Comparison of ENCODE assay signal across 27 mouse cellular contexts in the genomic region with DNA sequence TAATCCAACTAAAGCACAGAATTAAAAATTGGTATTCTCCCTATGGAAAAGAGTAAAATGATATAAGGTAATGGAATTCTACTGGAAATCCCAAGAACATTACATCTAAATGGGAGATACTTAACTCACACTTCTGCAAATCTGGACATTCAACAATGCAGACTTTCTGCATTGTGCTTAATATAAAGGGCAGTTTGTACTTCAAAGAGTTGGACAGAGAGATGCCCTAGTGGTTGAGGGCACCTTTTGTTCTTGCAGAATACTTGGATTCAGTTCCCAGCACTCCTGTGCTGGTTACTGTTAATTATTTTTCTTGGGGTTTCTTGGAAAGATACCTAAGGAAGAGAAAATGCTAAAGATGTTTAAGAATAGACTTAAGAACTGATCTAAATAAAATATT.
"Had no signal": no experiment of that assay in that cellular context is flagged by ENCODE, and none has a peak within 500 bp of the region (broad histone marks: within the 10 kb centered on the region; RNA-seq: fewer than 3 reads in every experiment).

No protein-coding gene starts in this region.

- H3K27me3 ChIP-seq: heart, embryonic 13.5 days; heart, embryonic 15.5 days; hindbrain, embryonic 13.5 days; hindbrain, embryonic 15.5 days; intestine, embryonic 15.5 days; limb, embryonic 13.5 days; limb, embryonic 15.5 days; liver, embryonic 12.5 days had no signal

- H3K27ac ChIP-seq: gastrocnemius, adult 2 months; heart, adult 2 months; heart, embryonic 13.5 days; heart, embryonic 15.5 days; hindbrain, embryonic 13.5 days; hindbrain, embryonic 15.5 days; intestine, embryonic 15.5 days; limb, embryonic 13.5 days; limb, embryonic 15.5 days; liver, embryonic 12.5 days; liver, embryonic 14.5 days had no signal

- H3K4me3 ChIP-seq: gastrocnemius, adult 2 months; heart, adult 2 months; heart, embryonic 13.5 days; heart, embryonic 15.5 days; hindbrain, embryonic 13.5 days; hindbrain, embryonic 15.5 days; intestine, embryonic 15.5 days; limb, embryonic 13.5 days; limb, embryonic 15.5 days; liver, embryonic 12.5 days had no signal

- H3K4me1 ChIP-seq: heart, embryonic 13.5 days; heart, embryonic 15.5 days; hindbrain, embryonic 13.5 days; hindbrain, embryonic 15.5 days; intestine, embryonic 15.5 days; limb, embryonic 13.5 days; limb, embryonic 15.5 days; liver, embryonic 12.5 days had no signal

- H3K36me3 ChIP-seq: heart, embryonic 13.5 days; heart, embryonic 15.5 days; hindbrain, embryonic 13.5 days; hindbrain, embryonic 15.5 days; intestine, embryonic 15.5 days; limb, embryonic 13.5 days; limb, embryonic 15.5 days; liver, embryonic 12.5 days had no signal

- H3K9me3 ChIP-seq: heart, embryonic 13.5 days; heart, embryonic 15.5 days; hindbrain, embryonic 13.5 days; hindbrain, embryonic 15.5 days; intestine, embryonic 15.5 days; limb, embryonic 13.5 days; limb, embryonic 15.5 days; liver, embryonic 12.5 days had no signal

- H3K4me2 ChIP-seq: heart, embryonic 11.5 days; heart, embryonic 13.5 days; heart, embryonic 15.5 days; hindbrain, embryonic 13.5 days; hindbrain, embryonic 15.5 days; intestine, embryonic 15.5 days; limb, embryonic 13.5 days; limb, embryonic 15.5 days; liver, embryonic 12.5 days had no signal

- ATAC-seq: inflammation-experienced regulatory T-cells, adult 6 months; intestine, embryonic 15.5 days; intestine, postnatal 0 days; liver, embryonic 12.5 days had no signal

- DNase-seq: gastrocnemius, adult 2 months; gastrocnemius, postnatal 10 days; gastrocnemius, postnatal 36 days; heart, adult 11 months; heart, adult 2 months; heart, postnatal 14 days; heart, postnatal 36 days; kidney, adult 18-20 months; kidney, adult 8-10 months; kidney, postnatal 10 days; kidney, postnatal 25 days; kidney, postnatal 4 days; layer of hippocampus, adult 9-11 months; layer of hippocampus, postnatal 36 days; left cerebral cortex, postnatal 4 days had no signal

- H3K9ac ChIP-seq: heart, embryonic 13.5 days; heart, embryonic 15.5 days; hindbrain, embryonic 13.5 days; hindbrain, embryonic 15.5 days; intestine, embryonic 15.5 days; limb, embryonic 13.5 days; limb, embryonic 15.5 days; liver, embryonic 12.5 days; liver, embryonic 14.5 days had no signal
